Mouse (Mus musculus): ENCODE data around the gene Znrd1.

GRCm38 (mm10) chr17:36994528-36994927 is 36.2 kb upstream of the Znrd1 start:
- TF ChIP-seq GATA1 (IDR thresholded peaks at IDR 0.05; ENCODE audit: low read length) (no peak), TAL1 (IDR thresholded peaks at IDR 0.05; ENCODE audit: low read length) (no peak)
